Mouse (Mus musculus) megakaryocyte, embryonic 14.5 days (primary cell): ENCODE measurements around the gene Kcnj9.

Source experiments
- FLI1 ChIP-seq: IDR thresholded peaks from 2 replicates; pipeline ENCODE4 v1.6.1; 2012; ENCODE audit warnings: low read length, inconsistent platforms, mixed read lengths
- GATA1 ChIP-seq: IDR thresholded peaks from 3 replicates; pipeline ENCODE4 v1.6.1; 2012; ENCODE audit warnings: mixed read lengths, low read length, inconsistent platforms, borderline replicate concordance

DNA sequence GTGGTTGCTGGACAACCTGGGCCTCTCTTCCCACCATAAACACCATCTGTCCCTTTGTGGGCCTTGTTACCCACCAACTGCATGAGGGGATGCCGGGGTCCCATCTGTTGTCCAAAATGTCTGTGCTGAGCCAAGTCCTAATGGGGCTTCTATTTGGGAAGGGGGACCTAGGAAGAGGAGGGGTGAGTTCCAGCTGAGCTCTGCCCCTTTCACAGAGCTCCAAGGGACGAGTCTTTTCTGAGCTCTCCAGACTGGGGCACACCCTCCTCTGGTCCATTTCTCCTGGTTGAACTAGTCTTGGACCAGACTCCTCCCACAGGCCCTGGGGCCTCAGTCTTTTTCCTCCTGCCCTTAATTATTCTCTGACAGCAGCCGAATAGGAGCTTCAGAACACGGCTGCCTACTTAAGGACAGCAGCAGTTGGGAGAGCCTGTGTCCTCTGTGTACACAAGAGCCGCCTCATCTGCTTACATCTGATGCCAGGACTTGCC lies 9.2 kb downstream of the Kcnj9 start:
- TF ChIP-seq GATA1 (no peak), FLI1 (no peak)
